Mouse (Mus musculus) C2C12 (cell line): Measurements from ENCODE around the gene Foxa1. TPM values are rescaled to one million over a fixed set of nuclear protein-coding genes. Genes with fewer than 3 reads are reported as not detected.

Source experiments
- H3K27me3 ChIP-seq: one replicate; pipeline ENCODE4 v1.6.1; 2011; ENCODE audit not compliant: control insufficient read depth, insufficient read depth, insufficient read length
- H3K36me3 ChIP-seq: one replicate; pipeline ENCODE4 v1.6.1; 2011; ENCODE audit not compliant: control insufficient read depth, insufficient read depth
- H3K4me3 ChIP-seq: one replicate; pipeline ENCODE4 v1.5.1; 2011; ENCODE audit warnings: mild to moderate bottlenecking, control low read depth; ENCODE audit not compliant: poor library complexity, insufficient read depth, severe bottlenecking
- H3K79me2 ChIP-seq: one replicate; pipeline ENCODE4 v1.6.1; 2011; ENCODE audit not compliant: control insufficient read depth, insufficient read depth
- H3K79me3 ChIP-seq: one replicate; pipeline ENCODE4 v1.6.1; 2011; ENCODE audit warnings: low read depth, control low read depth
- H3ac ChIP-seq: one replicate; pipeline ENCODE3; 2011; ENCODE audit warnings: low read depth; ENCODE audit not compliant: control insufficient read depth, insufficient read length
- CEBPB ChIP-seq: IDR thresholded peaks from one replicate; pipeline ENCODE4 v1.6.1; 2011; ENCODE audit warnings: low read depth, mild to moderate bottlenecking, control low read depth, moderate library complexity
- CTCF ChIP-seq: IDR thresholded peaks from one replicate; pipeline ENCODE4 v1.5.1; 2011; ENCODE audit not compliant: control insufficient read depth, insufficient read depth, insufficient read length
- FOSL1 ChIP-seq: IDR thresholded peaks from one replicate; pipeline ENCODE4 v1.8.0; 2011; ENCODE audit warnings: mild to moderate bottlenecking, low read length; ENCODE audit not compliant: poor library complexity, insufficient read depth, severe bottlenecking
- MAX ChIP-seq: IDR thresholded peaks from one replicate; pipeline ENCODE4 v1.6.1; 2011; ENCODE audit warnings: mild to moderate bottlenecking, control low read depth
- MYOD1 ChIP-seq: IDR thresholded peaks from one replicate; pipeline ENCODE4 v1.6.1; 2011; ENCODE audit warnings: low read depth; ENCODE audit not compliant: control insufficient read depth, insufficient read length
- MYOG ChIP-seq: IDR thresholded peaks from one replicate; pipeline ENCODE4 v1.6.1; 2011; ENCODE audit not compliant: control insufficient read depth, insufficient read length; ENCODE audit errors: extremely low read depth
- USF1 ChIP-seq: IDR thresholded peaks from one replicate; pipeline ENCODE4 v1.6.1; 2011; ENCODE audit warnings: low read depth, mild to moderate bottlenecking, control low read depth, moderate library complexity
- polyA plus RNA-seq: library from polyadenylated mRNA; unstranded; fragments of >200 nt; fragmentation: generic; extraction: Trizol; gene quantifications from one replicate; pipeline ENCODE4 v1.2.1, GENCODE M21; 2012; ENCODE audit warnings: missing spikeins

Gene Foxa1
- polyA plus RNA-seq, 1 experiment, result not detected

- no peak overlapping the region for H3ac ChIP-seq
- H3K79me2 ChIP-seq, result no peaks in the 10 kb centered on the region
- H3K4me3 ChIP-seq, result no peak overlapping the region
- H3K79me3 ChIP-seq, result no peaks in the 10 kb centered on the region
- H3K27me3 ChIP-seq, result peaks cover 32% of the 10 kb centered on the region
- no peak for TF ChIP-seq MAX
- TF ChIP-seq MYOD1, result no peak
- no peak for TF ChIP-seq MYOG
- no peak for TF ChIP-seq CEBPB
- TF ChIP-seq CTCF, result no peak
- no peak for TF ChIP-seq FOSL1
- TF ChIP-seq USF1, result no peak
- H3K36me3 ChIP-seq, result no peaks in the 10 kb centered on the region
These were observed 1.8 kb upstream of the Foxa1 start for GRCm38 (mm10) chr12:57548352-57548980.

GRCm38 (mm10) chr12:57547890-57548289, 1.2 kb upstream of the Foxa1 start:
- Histone ChIP-seq H3ac (no peak overlapping the region), H3K27me3 (peaks cover 34% of the 10 kb centered on the region), H3K36me3 (no peaks in the 10 kb centered on the region), H3K79me3 (no peaks in the 10 kb centered on the region), H3K4me3 (no peak overlapping the region), H3K79me2 (no peaks in the 10 kb centered on the region)
- TF ChIP-seq MYOD1, result no peak
- no peak for TF ChIP-seq USF1
- no peak for TF ChIP-seq FOSL1
- TF ChIP-seq MAX, result no peak
- TF ChIP-seq CEBPB, result no peak

- TF ChIP-seq CTCF, result no peak
- no peak for TF ChIP-seq MYOG
- TF ChIP-seq MAX, result no peak
- no peak for TF ChIP-seq CEBPB
- no peak for TF ChIP-seq FOSL1
- TF ChIP-seq USF1, result no peak
- no peak for TF ChIP-seq MYOD1
- Histone ChIP-seq H3ac (no peak overlapping the region), H3K36me3 (no peaks in the 10 kb centered on the region), H3K4me3 (no peak overlapping the region), H3K79me3 (no peaks in the 10 kb centered on the region), H3K79me2 (no peaks in the 10 kb centered on the region), H3K27me3 (peaks cover 37% of the 10 kb centered on the region)
These were observed 1.1 kb downstream of the Foxa1 start for GRCm38 (mm10) chr12:57545371-57546241.

- TF ChIP-seq FOSL1 (no peak), CTCF (no peak), CEBPB (no peak), MAX (no peak), USF1 (no peak), MYOD1 (no peak)
- H3ac ChIP-seq, result no peak overlapping the region
- H3K36me3 ChIP-seq, result no peaks in the 10 kb centered on the region
- H3K27me3 ChIP-seq, result peaks cover 30% of the 10 kb centered on the region
- H3K79me3 ChIP-seq, result no peaks in the 10 kb centered on the region
- H3K4me3 ChIP-seq, result no peak overlapping the region
- H3K79me2 ChIP-seq, result no peaks in the 10 kb centered on the region
These were observed 1.9 kb downstream of the Foxa1 start for GRCm38 (mm10) chr12:57544641-57545370.

- Histone ChIP-seq H3K36me3 (no peaks in the 10 kb centered on the region), H3K79me2 (no peaks in the 10 kb centered on the region), H3K79me3 (no peaks in the 10 kb centered on the region), H3ac (no peak overlapping the region), H3K4me3 (no peak overlapping the region), H3K27me3 (peaks cover 32% of the 10 kb centered on the region)
- TF ChIP-seq MAX (no peak), CTCF (no peak), FOSL1 (no peak), CEBPB (no peak), USF1 (no peak), MYOD1 (no peak), MYOG (no peak)
These were observed 3.1 kb downstream of the Foxa1 start for GRCm38 (mm10) chr12:57543627-57543991.
